Mouse (Mus musculus) brain, embryonic 14.5 days (tissue): ENCODE results near the gene Zfp580.

Source experiments
- CTCF ChIP-seq: fragments of 200-500 bp; IDR thresholded peaks from 2 replicates; pipeline ENCODE4 v1.5.1; 2012; ENCODE audit warnings: inconsistent platforms, mild to moderate bottlenecking, moderate library complexity, borderline replicate concordance; ENCODE audit not compliant: insufficient read depth, insufficient read length; ENCODE audit errors: extremely low read depth
- POLR2A ChIP-seq: fragments of 200-500 bp; IDR thresholded peaks from 2 replicates; pipeline ENCODE4 v1.6.1; 2012; ENCODE audit warnings: mild to moderate bottlenecking, inconsistent platforms, borderline replicate concordance; ENCODE audit not compliant: poor library complexity, insufficient read depth, insufficient read length, severe bottlenecking; ENCODE audit errors: extremely low read depth

- no peak for TF ChIP-seq POLR2A
- TF ChIP-seq CTCF = no peak
Measured at GRCm38 (mm10) chr7:5064886-5065285, 13.5 kb downstream of the Zfp580 start.
